Mouse (Mus musculus) NIH3T3 (cell line): ENCODE data around the gene Map4k3.
A peak's percentile ranks its signal among the peaks of the same experiment; 100 is the strongest.
"Not testable (repeated sequence)": the region's sequence is repeated elsewhere in the genome, so short reads cannot be mapped to it uniquely, and the experiment has no call there.

Experiments
- DNase-seq: peaks from one replicate; pipeline ENCODE4 v3.0.0-alpha.2; 2012; ENCODE audit warnings: low read depth

Gene Map4k3

DNA sequence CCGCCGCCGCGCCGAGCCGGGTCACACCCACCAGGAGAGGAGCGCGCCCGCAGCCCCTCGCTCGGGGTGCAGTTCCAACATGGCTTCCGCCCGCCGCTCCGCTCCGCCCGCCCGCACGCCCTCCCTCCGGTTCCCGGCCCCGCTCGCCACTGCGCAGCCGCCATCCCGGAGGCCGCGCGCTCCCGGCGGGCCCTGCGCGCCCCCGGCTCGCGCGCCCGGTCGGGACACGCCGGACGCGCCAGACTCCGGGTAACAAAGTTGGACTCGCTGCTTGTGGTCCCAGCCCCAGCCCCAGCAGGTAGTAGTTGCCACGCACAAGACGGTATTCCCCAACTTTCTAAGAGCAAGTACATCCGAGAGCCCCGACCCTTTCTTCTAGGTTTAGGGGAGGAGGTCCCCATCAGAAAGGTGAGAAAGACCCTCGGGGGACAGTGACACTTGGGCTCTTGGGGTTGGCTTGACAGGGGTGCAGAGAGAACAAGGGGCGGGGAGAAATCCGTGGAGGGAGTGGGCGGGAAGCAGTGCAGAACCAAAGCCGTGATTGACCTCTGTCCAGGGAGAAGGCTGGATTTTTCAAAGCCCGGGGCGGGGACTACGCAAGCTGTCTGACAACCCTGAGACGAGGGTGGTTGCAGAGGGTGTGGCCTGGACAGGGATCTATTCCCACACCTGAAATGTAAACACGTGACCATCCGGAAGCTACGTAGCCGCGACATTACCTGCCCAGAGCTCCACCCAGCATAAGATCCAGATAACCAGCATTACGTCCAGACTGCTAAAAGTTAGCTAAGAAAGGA lies at the start of gene Map4k3:
Map4k3 (minus strand) TSS at position 424 of the 797 bp plus-strand sequence.
- DNase-seq, result peak; percentile 90

DNA sequence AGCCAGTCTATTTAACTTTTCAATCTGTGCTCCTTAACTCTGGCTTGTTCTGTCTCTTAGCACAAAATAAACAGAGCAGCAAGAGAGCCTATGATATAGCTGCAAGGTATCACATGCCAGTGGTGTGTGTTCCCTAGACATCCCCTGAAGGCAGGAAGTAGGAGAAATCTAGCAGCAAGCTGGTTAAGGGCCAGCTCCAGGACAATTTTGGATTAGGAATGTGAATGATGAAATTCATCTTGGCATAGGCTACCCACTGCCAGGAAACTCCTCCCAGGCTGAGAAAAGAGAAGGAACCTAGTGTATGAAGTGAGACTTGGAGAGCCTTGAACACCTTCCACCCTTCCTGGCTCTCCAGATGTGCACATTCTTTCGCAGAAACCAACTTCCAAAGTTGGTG lies 49.3 kb upstream of the Map4k3 start:
- peak; percentile 54 for DNase-seq

DNA sequence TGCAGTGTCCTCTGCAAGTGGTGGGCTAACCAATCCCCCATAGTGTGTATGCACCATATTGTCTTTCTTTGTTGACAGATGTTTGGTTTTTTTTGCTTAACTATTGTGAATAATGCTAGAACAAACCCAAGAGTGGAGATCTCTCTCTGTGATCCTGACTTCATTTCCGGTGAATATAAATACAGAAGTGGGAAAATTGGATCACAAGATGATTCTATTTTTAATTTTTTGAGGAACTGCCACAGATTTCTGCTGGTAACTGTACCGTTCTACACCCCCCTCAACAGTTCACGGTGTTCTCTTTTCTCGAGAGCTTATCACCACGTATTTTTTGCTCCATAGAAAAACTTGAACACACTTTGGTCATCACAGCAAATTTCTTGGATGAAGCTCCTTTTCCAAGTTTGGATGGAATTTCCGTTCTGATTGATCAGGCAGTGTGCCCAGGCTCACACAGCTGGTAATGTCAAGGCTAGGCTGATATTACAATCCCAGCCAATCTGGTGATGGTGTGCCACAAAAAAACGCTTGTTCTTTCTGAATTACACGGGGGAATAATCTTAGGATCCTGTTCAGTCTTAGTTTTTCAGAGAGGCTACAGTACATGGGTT lies 47.0 kb upstream of the Map4k3 start:
- no peak for DNase-seq

DNA sequence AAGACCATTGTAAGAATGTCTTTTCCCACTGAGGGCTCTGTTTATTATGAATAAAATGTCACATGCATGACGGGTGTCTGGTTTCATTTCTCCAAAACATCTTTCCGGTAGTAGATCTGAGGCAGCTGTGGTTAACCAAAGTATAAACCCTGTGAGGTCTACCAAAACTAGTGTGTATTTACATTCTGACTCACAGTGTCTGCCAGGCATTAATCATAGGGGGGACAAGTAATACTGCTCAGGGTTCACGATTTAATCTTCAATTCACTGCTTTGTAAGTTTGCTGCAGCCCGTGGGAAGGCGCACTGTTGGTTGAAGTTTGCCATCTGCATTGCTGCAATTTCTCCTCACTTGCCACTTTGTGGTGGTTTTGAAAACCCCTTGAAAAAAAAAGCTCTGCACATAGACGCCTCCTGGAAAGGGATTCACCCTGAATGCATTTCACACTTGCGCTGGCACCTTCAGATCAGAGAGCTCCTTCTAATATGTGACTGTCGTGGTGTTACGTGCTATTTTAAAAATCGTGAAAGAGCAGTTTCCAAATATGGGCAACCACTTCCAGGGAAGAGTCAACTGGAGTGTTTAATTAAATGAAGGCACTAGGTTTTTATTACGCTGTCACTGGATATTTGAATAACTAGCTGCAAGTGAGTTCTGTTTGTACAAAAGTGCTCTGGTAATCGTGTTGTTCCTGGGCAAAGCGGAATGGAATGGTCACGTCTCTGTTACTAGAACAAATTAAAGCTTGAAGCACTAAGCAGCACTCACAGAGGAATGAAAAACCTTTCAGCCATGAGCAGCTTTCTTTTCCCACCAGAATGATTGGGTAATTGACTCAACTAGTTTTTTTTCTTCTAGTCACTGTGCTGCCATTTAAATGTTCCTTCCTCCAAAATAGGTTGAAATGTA lies 44.5 kb upstream of the Map4k3 start:
- DNase-seq, result peak; percentile 80

DNA sequence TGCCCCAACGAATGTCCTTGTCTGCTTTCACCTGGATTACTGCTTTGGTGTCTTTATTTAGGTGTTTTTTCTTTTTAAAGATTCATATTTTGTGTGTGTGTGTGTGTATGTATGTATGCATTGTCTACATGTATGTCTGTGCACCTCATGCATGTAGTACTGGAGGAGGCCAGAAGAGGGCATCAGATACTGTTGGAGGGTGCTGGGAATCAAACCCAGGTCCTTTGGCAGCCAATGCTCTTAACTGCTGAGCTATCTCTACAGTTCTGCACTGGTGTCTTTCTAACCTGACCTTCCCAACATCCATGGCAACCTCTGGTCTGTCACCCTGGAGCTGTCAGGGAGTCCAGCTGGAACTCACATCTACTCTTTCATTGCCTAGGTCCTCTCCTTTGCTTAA lies 41.8 kb upstream of the Map4k3 start:
- DNase-seq, result no peak

DNA sequence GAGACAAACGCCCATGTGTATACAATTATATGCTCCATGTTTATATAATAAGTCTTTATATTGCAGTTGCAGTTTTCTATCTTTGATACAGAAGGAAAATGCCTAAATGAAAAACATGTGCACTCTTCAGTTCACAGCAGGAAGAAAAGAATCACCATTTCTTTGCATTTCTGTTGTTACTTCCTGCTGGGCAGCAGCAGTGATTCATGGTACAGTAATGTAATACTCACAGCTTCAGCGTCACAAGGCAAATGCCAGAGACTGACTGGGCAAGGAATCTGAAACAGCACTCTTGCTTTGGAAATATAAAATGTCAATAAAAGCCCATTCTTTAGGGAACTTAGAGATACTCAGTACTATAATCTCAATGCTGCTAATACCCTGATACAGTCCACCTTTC lies 36.9 kb upstream of the Map4k3 start:
- DNase-seq, result peak; percentile 88

DNA sequence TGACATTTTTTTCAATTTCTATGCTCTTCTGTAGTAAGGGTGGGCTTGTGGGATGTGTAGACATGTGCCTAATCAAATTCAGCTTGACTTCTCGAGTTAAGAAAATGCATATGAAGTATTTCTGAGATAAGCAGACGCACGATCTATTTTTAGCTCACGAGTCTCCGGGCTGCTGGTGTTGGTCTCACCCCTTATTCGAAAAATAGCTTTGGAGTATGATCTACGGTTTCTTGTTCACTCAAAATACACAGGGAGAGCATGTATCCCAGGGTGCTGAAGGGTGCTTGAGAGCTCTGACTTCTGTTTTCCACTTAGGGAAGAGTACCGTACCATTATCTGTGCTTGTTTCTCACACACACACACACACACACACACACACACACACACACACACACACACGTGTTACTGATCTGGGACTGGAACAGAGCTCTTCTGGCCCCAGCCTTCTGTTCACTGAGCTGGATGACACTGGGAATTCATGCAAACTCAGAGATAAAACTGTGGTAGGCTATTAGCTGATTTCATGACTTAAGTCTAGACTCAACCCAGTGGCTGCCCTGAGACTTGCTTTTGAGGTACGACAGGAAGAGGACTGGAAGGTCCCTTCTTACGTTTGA lies 34.9 kb upstream of the Map4k3 start:
- peak; percentile 38 for DNase-seq

DNA sequence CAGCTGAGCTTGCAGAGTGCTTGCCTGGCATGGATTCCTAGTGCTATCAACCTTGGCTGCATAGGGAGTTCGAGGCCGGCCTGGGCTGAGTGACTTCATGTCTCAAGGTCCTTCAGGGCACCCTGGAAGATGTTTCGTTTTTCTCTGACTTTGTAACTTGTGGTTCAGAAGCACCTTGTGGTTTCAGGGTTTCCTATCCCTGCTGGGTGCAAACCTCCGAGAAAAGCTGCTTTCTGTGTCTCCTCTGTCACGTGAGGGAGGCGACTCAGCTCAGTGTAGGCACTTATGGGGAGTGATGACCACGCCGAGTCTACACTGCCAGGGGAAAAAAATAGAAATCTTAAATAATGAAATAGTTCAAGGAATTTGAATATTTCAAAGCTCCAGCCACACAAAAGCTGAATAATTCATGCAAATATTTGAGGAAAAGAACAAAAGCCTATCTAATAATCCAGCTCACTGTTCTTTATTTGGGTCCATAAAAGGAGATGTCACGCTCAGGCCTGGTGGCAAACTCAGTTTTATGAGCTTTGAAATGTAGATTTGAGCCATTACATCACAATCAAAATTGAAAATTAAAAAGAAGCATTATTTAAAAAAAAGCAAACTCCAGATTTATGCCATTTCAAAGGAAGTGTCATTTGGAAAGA lies 34.2 kb upstream of the Map4k3 start:
- peak; percentile 40 for DNase-seq

DNA sequence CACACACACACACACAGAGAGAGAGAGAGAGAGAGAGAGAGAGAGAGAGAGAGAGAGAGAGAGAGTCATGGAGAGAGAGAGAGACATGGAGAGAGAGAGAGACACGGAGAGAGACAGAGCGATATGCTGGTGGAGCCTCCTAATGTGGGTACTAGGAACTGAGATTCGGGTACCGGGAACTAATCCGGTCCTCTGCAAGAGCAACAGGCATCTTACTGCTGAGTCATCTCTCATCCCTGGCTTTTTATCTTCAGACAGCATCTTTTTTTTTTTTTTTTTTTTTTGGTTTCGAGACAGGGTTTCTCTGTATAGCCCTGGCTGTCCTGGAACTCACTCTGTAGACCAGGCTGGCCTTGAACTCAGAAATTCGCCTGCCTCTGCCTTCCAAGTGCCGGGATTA lies 32.9 kb upstream of the Map4k3 start:
- DNase-seq, result not testable (repeated sequence)

DNA sequence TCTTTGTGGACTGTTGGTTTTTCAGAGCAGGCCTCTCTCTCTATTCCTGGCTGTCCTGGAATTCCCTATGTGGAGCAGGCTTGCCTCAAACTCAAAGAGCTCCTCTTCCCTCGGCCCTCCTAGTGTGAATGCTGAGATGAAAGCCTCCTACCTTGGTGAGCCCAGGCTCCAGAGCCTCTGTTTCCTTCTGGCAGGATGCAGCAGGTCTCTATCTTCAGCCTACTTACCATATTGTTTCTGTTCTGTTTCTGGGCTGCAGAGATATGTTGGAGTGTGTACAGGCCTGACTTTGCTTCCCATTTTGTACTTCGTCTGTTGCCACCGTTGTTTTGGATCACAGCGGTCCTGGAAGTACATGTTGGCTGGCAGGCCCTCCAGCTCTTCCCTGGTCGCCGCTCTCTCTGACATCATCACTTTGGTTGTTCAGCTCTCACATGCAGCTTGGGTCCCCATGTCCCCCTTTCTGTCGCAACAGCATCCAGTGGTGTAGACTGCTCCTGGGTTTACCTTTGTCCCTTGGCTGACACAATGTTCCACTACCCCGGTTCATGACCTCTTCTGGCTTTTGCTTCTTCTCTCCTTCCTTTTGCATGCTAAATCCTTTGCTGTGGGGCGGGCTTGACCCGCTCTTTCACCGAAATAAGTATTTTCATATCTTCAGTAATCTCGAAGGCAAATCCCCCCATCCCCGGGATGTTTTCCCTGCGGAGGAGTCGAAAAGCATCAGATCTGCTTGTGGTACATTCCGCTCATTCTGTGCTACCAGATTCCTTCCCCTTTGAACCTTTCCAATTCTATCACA lies 32.3 kb upstream of the Map4k3 start:
- DNase-seq, result no peak

DNA sequence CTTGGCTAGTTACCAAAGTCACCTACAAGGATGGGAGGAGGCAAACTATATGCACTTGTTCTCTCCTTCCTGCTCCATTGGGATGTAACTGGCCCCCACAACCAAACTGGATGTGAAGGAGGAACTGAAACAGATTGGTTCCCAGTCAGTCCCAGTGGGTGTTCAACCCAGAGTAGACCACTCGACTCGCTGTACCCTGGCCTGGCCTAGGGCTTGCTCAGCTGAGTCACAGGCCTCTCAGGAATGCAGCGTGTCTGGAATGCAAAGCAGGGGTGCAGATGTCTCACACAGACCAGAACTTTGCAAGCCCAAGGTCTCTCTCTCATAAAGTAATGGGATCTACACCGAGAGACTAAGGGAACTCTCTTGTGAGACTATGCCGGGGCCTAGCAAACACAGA lies 27.8 kb upstream of the Map4k3 start:
- DNase-seq, result no peak

DNA sequence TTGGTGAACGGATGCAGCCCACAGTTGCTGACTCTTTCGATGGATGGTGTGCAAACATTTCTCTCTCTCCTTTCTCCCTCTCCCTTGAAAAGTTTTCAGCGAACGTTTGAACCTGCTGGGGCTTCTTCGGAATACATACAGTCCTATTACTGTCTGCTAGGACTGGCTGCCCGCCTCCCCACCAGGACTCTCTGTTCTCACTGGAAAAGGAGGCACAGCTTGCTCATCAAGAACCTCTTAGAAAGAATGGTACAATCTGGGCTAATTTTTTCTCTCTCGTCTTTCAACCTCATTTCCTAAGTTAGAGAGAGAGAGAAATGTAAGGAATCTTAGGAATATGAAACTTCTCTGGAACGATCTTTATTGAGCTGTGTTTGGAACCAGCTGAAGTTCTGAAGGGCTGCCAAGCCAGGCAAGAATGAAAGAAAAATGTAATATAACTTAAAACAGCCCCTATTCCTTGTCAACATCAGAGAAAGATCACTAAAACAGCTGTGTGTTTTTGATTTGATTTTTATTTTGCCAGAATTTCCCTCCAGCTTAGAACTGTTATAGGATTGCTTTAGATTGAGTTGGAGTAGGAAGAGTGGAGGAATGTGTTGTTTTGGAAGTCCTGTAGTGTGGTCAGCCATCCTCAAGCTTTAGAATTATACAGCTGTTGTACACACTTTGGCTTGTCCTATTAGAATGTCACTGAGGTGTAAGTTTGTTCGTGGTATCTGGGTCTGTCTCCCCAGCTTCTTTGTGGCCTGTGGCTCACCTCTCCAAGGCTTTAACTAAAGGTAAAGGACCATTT lies 27.0 kb upstream of the Map4k3 start:
- peak; percentile 64 for DNase-seq

DNA sequence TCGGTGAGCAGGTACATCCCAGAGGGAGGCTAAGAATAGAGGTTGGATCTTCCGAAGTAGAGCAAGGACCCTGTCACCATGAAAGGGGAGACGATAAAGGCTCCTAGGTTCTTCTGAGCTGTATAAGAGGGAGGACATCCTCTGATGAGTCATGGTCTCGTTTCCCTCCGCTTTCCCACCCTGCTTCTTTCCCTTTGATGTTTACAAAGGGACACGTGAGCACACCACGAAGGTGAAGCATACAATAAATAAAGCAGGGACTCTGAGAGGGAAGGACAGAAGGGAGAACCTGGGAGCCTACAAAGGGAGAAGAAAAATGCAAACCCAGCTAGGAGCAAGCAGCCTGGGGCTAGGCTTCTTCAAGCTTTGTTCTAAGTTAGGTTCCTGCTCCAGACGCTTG lies 26.3 kb upstream of the Map4k3 start:
- DNase-seq, result no peak

DNA sequence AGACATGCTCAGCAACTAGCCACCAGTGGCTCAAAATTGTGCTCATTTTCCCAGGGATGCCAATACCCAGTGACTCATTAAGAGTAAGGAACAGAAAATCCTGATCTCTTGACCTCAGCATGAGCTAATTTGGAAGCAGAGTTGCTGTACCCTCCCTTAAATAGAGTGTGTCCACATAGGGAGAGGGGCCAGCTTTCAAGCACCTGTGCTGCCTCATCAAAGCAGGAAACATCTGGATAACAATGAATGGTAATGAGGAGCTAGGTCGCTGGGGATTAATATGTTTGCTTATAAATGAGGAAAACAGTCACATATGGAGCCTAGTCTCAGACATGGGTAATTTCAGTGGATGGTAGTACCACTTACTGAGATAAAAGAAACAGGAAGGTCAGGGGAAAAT lies 24.2 kb upstream of the Map4k3 start:
- no peak for DNase-seq

DNA sequence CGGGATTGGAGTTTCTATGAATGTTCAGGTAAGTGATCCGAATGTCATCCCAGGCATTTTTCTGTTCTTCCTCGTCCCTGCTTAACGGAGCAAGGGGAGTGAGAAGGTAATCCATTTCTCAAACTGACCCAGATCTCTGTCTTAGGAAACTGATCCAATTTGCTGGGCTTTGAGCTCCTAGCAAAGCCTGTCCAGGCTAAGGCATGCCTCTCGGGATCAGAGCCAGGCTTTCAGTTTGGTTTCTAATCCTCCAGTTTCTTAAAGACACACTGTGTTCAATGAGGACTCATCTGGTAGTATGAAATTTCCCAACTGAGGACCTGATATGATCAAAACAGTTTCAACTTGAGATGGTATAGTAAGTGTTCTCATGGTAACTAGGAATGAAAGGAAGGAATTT lies 11.1 kb upstream of the Map4k3 start:
- no peak for DNase-seq

DNA sequence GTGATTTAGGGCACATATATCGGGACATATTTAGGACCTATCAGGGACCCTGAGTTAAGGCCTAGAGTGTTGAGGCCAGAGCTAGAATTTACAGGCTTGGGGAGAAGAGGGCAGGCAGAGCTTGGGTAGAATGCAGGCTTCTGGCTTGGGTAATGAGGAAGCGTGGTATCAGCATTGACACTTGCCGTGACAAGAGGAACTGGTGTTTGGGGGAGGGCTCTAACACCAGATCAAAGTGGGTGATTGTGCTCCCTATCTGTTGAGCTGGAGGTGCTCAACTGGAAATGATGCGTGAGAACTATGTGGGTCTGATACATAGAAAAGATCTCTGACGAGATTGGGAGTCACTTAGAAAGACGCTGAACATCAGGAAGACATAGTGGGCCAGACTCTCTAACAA lies 6.4 kb upstream of the Map4k3 start:
- no peak for DNase-seq

DNA sequence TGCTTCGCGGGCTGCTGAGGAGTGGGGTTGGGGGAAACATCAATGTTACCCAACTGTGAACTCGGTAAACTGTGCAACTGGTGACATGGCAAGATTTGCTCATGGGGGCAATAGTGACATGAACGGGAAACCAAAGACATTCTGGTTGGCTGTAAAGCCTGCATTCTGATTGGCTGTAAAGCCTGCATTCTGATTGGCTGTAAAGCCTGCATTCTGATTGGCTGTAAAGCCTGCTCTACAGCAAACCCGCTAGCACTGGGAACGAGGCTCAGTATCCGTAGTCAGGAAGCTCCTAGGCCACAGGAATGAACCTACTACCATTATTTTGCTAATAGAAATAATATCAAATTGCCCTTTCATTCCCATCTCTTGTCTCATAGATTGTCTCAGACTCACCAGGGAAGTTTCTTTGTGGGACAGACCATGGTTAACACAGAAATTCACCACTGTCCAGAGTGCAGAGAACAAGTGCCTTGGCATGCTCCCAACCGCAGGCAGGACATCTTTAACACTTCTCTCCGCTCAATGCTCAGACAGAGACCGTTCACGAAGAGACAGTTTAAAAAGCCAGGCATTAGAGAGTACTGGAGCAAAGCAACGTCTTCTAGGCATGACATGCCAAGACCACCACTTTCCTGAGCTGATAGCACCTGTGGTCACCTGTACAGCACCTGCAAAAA lies 5.0 kb upstream of the Map4k3 start:
- no peak for DNase-seq

DNA sequence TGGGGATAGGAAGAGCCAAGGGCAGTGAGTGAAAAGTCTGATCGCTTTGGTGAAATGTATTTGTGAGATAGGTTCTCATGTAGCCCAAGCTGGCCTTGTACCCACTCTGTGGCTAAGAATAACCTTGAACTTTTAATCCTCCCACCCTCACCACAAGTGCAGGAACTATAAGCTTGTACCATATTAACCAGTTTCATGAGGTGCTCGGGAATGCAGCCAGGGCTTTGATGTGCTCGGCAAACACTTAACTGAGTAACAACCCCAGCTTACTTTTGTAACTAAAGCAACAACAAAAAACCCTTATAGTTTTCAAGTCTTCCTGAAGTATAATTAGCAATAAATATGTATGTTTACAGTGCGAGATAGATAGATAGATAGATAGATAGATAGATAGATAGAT lies 4.0 kb upstream of the Map4k3 start:
- no peak for DNase-seq

DNA sequence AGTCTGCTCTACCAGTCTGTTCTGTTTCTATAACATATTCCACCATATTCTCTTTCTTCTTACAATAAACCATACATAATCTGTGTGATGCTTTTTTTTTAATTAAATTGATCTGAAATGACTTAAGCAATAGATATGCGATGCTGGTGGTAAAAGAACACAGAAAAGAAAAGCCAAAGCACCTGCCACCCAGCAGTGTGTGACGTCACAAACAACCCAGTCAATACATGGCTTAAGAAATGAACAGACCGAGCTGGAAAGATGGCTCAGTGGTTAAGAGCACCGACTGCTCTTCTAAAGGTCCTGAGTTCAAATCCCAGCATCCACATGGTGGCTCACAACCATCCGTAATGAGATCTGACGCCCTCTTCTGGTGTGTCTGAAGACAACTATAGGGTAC lies 2.0 kb upstream of the Map4k3 start:
- DNase-seq, result not testable (repeated sequence)

DNA sequence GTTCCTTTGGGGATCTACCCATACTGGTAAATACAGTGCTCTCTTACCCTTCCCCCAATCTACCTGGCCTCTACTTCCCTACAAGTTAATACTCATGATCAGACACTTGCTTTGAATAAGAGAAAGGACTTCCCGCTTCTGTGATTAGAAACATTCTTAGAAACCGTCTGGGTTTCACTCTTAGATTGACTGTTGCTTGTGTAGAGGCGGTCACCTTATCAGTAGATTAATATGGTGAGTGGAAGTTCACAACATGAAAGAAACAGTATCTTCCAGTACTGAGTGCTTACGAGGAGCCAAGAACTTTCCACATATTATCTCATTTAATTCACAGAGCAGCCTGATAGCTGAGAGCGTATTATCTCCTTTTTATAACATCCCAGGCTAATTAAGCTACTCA lies 1.5 kb upstream of the Map4k3 start:
- no peak for DNase-seq
